Mouse (Mus musculus) embryonic facial prominence, embryonic 14.5 days (tissue): ENCODE measurements around the gene Ints14. TPM values are rescaled to one million over a fixed set of nuclear protein-coding genes. Genes with fewer than 3 reads are reported as not detected.

Experiments used
- ATAC-seq: fragments of 200-750 bp; cut with Nextera tagmentation; 2 replicates; pipeline ENCODE4 v1.8.0; 2017; ENCODE audit warnings: low read depth, moderate number of reproducible peaks, moderate TSS enrichment
- DNase-seq: peaks from one replicate; pipeline ENCODE4 v3.0.0-alpha.2; 2015; ENCODE audit warnings: low spot score
- H3K27ac ChIP-seq: fragments of 300-500 bp; sonication (generic); replicated peaks from 2 replicates; pipeline ENCODE4 v1.5.1; 2014; ENCODE audit warnings: low read depth, mild to moderate bottlenecking, low read length, moderate library complexity
- H3K27me3 ChIP-seq: fragments of 300-500 bp; sonication (generic); replicated peaks from 2 replicates; pipeline ENCODE4 v1.6.1; 2014; ENCODE audit warnings: low read length; ENCODE audit not compliant: control insufficient read depth, insufficient read depth
- H3K36me3 ChIP-seq: fragments of 300-500 bp; sonication (generic); 2 replicates; pipeline ENCODE4 v1.6.1; 2014; ENCODE audit warnings: low read length, mixed read lengths; ENCODE audit not compliant: control insufficient read depth, insufficient read depth
- H3K4me1 ChIP-seq: fragments of 300-500 bp; sonication (generic); 2 replicates; pipeline ENCODE4 v1.6.1; 2014; ENCODE audit warnings: antibody characterized with exemption, low read length; ENCODE audit not compliant: control insufficient read depth, insufficient read depth
- H3K4me2 ChIP-seq: fragments of 300-500 bp; sonication (generic); 2 replicates; pipeline ENCODE4 v1.6.1; 2014; ENCODE audit warnings: low read depth, mild to moderate bottlenecking, low read length, moderate library complexity, mixed read lengths
- H3K4me3 ChIP-seq: fragments of 300-500 bp; sonication (generic); 2 replicates; pipeline ENCODE4 v1.5.1; 2014; ENCODE audit warnings: low read depth, mild to moderate bottlenecking, low read length
- H3K9ac ChIP-seq: fragments of 300-500 bp; sonication (generic); 2 replicates; pipeline ENCODE4 v1.6.1; 2014; ENCODE audit warnings: low read depth, mild to moderate bottlenecking, low read length, moderate library complexity, mixed read lengths
- H3K9me3 ChIP-seq: fragments of 300-500 bp; sonication (generic); 2 replicates; pipeline ENCODE4 v1.6.1; 2016; ENCODE audit warnings: low read length; ENCODE audit not compliant: control insufficient read depth
- WGBS: fragments of 180-500 bp; shearing (Covaris S2); extraction: QIAGEN DNeasy Blood & Tissue Kit; methylation state at CpG from one replicate; pipeline ENCODE4 v1.1.7; 2014; 5-methylcytosine and 5-hydroxymethylcytosine counted together
- polyA plus RNA-seq: library from polyadenylated mRNA; unstranded; fragments of >200 nt; fragmentation: Nextera tagmentation; extraction: Ambion mirVana; gene quantifications from 2 replicates; pipeline ENCODE4 v1.2.1, GENCODE M21; 2014

Ints14 gene
- polyA plus RNA-seq, 1 experiment from 2014 or later = 44.3 TPM

GRCm38 (mm10) chr9:65005737-65006136 is 45.0 kb downstream of the Ints14 start:
- no peaks in the 10 kb centered on the region for H3K4me1 ChIP-seq
- H3K27me3 ChIP-seq = no peaks in the 10 kb centered on the region
- no peak overlapping the region for H3K4me2 ChIP-seq
- 93% methylated on average over 8 of the region's 8 CpGs for WGBS
- no peak overlapping the region for H3K27ac ChIP-seq
- peaks cover 5% of the 10 kb centered on the region; the same call in 1 of the 2 replicates for H3K9me3 ChIP-seq
- no peak overlapping the region for H3K4me3 ChIP-seq
- no peak for DNase-seq
- ATAC-seq = no peak
- H3K36me3 ChIP-seq = peaks cover 63% of the 10 kb centered on the region
- no peak overlapping the region for H3K9ac ChIP-seq

- no peak for DNase-seq
- H3K9ac ChIP-seq = no peak overlapping the region
Measured at GRCm38 (mm10) chr9:65010632-65011031, 49.9 kb downstream of the Ints14 start.

GRCm38 (mm10) chr9:65011304-65011703 is 50.6 kb downstream of the Ints14 start:
- peaks cover 5% of the 10 kb centered on the region; the same call in 1 of the 2 replicates for H3K9me3 ChIP-seq
- 58% methylated on average over 6 of the region's 6 CpGs for WGBS
- no peak overlapping the region for H3K27ac ChIP-seq
- no peak overlapping the region for H3K9ac ChIP-seq
- DNase-seq (no peak), ATAC-seq (no peak)
- no peaks in the 10 kb centered on the region for H3K4me1 ChIP-seq
- no peak overlapping the region for H3K4me2 ChIP-seq
- H3K4me3 ChIP-seq = no peak overlapping the region
- H3K27me3 ChIP-seq = no peaks in the 10 kb centered on the region
- H3K36me3 ChIP-seq = peaks cover 24% of the 10 kb centered on the region

More at GRCm38 (mm10) chr9:65010632-65011031, 49.9 kb downstream of the Ints14 start:
- no peak for ATAC-seq
- H3K9me3 ChIP-seq = peaks cover 5% of the 10 kb centered on the region; the same call in 1 of the 2 replicates
- H3K36me3 ChIP-seq = peaks cover 30% of the 10 kb centered on the region
- H3K27ac ChIP-seq = no peak overlapping the region
- no peak overlapping the region for H3K4me3 ChIP-seq
- H3K27me3 ChIP-seq = no peaks in the 10 kb centered on the region
- H3K4me1 ChIP-seq = no peaks in the 10 kb centered on the region
- H3K4me2 ChIP-seq = no peak overlapping the region
- 76% methylated on average over 8 of the region's 8 CpGs for WGBS

GRCm38 (mm10) chr9:65015461-65016222 is 54.9 kb downstream of the Ints14 start:
- 66% methylated on average over 7 of the region's 7 CpGs for WGBS
- no peak for DNase-seq
- Histone ChIP-seq H3K4me3 (no peak overlapping the region), H3K27ac (0 out of 2 replicates have a peak overlapping the region, but pooled peaks have one; percentile 1), H3K4me1 (peaks cover 13% of the 10 kb centered on the region), H3K9me3 (no peaks in the 10 kb centered on the region), H3K36me3 (no peaks in the 10 kb centered on the region), H3K9ac (no peak overlapping the region), H3K27me3 (no peaks in the 10 kb centered on the region), H3K4me2 (no peak overlapping the region)
- no peak for ATAC-seq

- no peaks in the 10 kb centered on the region for H3K27me3 ChIP-seq
- peaks cover 14% of the 10 kb centered on the region for H3K4me1 ChIP-seq
- no peak overlapping the region for H3K27ac ChIP-seq
- no peaks in the 10 kb centered on the region for H3K36me3 ChIP-seq
- 84% methylated on average over 4 of the region's 4 CpGs for WGBS
- no peaks in the 10 kb centered on the region for H3K9me3 ChIP-seq
- H3K4me3 ChIP-seq = no peak overlapping the region
- H3K4me2 ChIP-seq = no peak overlapping the region
- ATAC-seq (no peak), DNase-seq (no peak)
- H3K9ac ChIP-seq = no peak overlapping the region
Measured at GRCm38 (mm10) chr9:65016241-65016977, 55.7 kb downstream of the Ints14 start.

- no peak for DNase-seq
- ATAC-seq = no peak
- H3K9me3 ChIP-seq = no peaks in the 10 kb centered on the region
- WGBS = 85% methylated on average over 16 of the region's 16 CpGs
- no peaks in the 10 kb centered on the region for H3K27me3 ChIP-seq
- peaks cover 17% of the 10 kb centered on the region for H3K4me1 ChIP-seq
- no peaks in the 10 kb centered on the region for H3K36me3 ChIP-seq
- no peak overlapping the region for H3K4me3 ChIP-seq
- H3K27ac ChIP-seq = no peak overlapping the region
- H3K4me2 ChIP-seq = no peak overlapping the region
- no peak overlapping the region for H3K9ac ChIP-seq
Measured at GRCm38 (mm10) chr9:65016978-65017827, 56.5 kb downstream of the Ints14 start.

- no peak for DNase-seq
- H3K27ac ChIP-seq = no peak overlapping the region
- no peaks in the 10 kb centered on the region for H3K36me3 ChIP-seq
- ATAC-seq = no peak
- no peak overlapping the region for H3K4me3 ChIP-seq
- H3K27me3 ChIP-seq = no peaks in the 10 kb centered on the region
- H3K4me2 ChIP-seq = no peak overlapping the region
- no peaks in the 10 kb centered on the region for H3K9me3 ChIP-seq
- no peak overlapping the region for H3K9ac ChIP-seq
- WGBS = 83% methylated on average over 4 of the region's 4 CpGs
- H3K4me1 ChIP-seq = peaks cover 19% of the 10 kb centered on the region
Measured at GRCm38 (mm10) chr9:65017896-65018295, 57.2 kb downstream of the Ints14 start.

GRCm38 (mm10) chr9:65018588-65019121 is 58.0 kb downstream of the Ints14 start:
- DNase-seq (no peak), ATAC-seq (no peak)
- no peak overlapping the region for H3K27ac ChIP-seq
- H3K9ac ChIP-seq = no peak overlapping the region
- H3K4me2 ChIP-seq = no peak overlapping the region
- H3K4me3 ChIP-seq = no peak overlapping the region
- H3K9me3 ChIP-seq = no peaks in the 10 kb centered on the region
- H3K4me1 ChIP-seq = peaks cover 19% of the 10 kb centered on the region
- 70% methylated on average over 3 of the region's 3 CpGs for WGBS
- no peaks in the 10 kb centered on the region for H3K27me3 ChIP-seq
- no peaks in the 10 kb centered on the region for H3K36me3 ChIP-seq
